Mouse (Mus musculus) midbrain, embryonic 11.5 days (tissue): Measurements from ENCODE around the gene St6galnac3. TPM values are rescaled to one million over a fixed set of nuclear protein-coding genes. Genes with fewer than 3 reads are reported as not detected.

Experiments used
- ATAC-seq: fragments of 200-750 bp; cut with Nextera tagmentation; 2 replicates; pipeline ENCODE4 v1.8.0; 2017; ENCODE audit warnings: moderate TSS enrichment, moderate library complexity; ENCODE audit not compliant: low FRiP score
- DNase-seq: peaks from one replicate; pipeline ENCODE4 v3.0.0; 2015; ENCODE audit warnings: low spot score; ENCODE audit errors: missing footprints
- H3K27ac ChIP-seq: fragments of 300-500 bp; sonication (generic); 2 replicates; pipeline ENCODE4 v1.5.1; 2014; ENCODE audit warnings: low read depth, low read length
- H3K27me3 ChIP-seq: fragments of 300-500 bp; sonication (generic); 2 replicates; pipeline ENCODE4 v1.6.1; 2014; ENCODE audit warnings: mild to moderate bottlenecking, low read length, moderate library complexity, mixed read lengths; ENCODE audit not compliant: control insufficient read depth, insufficient read depth
- H3K36me3 ChIP-seq: fragments of 300-500 bp; sonication (generic); 2 replicates; pipeline ENCODE4 v1.6.1; 2014; ENCODE audit warnings: mild to moderate bottlenecking, low read length, moderate library complexity, mixed read lengths; ENCODE audit not compliant: control insufficient read depth, insufficient read depth
- H3K4me1 ChIP-seq: fragments of 300-500 bp; sonication (generic); 2 replicates; pipeline ENCODE4 v1.6.1; 2014; ENCODE audit warnings: low read length; ENCODE audit not compliant: control insufficient read depth, insufficient read depth
- H3K4me2 ChIP-seq: fragments of 300-500 bp; sonication (generic); 2 replicates; pipeline ENCODE4 v1.6.1; 2014; ENCODE audit warnings: mild to moderate bottlenecking, moderate library complexity
- H3K4me3 ChIP-seq: fragments of 300-500 bp; sonication (generic); 2 replicates; pipeline ENCODE4 v1.5.1; 2014; ENCODE audit warnings: low read depth, low read length
- H3K9ac ChIP-seq: fragments of 300-500 bp; sonication (generic); 2 replicates; pipeline ENCODE4 v1.6.1; 2014; ENCODE audit warnings: low read length
- H3K9me3 ChIP-seq: fragments of 300-500 bp; sonication (generic); 2 replicates; pipeline ENCODE4 v1.6.1; 2016; ENCODE audit warnings: low read length; ENCODE audit not compliant: control insufficient read depth
- WGBS: fragments of 180-500 bp; shearing (Covaris S2); extraction: QIAGEN DNeasy Blood & Tissue Kit; methylation state at CpG from one replicate; pipeline ENCODE4 v1.1.7; 2014; 5-methylcytosine and 5-hydroxymethylcytosine counted together
- polyA plus RNA-seq: library from polyadenylated mRNA; unstranded; fragments of >200 nt; fragmentation: Nextera tagmentation; extraction: Ambion mirVana; gene quantifications from 2 replicates; pipeline ENCODE4 v1.2.1, GENCODE M21; 2014

Gene St6galnac3
- polyA plus RNA-seq, 1 experiment from 2014 or later, result 35.7 TPM

- no peaks in the 10 kb centered on the region for H3K9me3 ChIP-seq
- H3K36me3 ChIP-seq, result no peaks in the 10 kb centered on the region
- no peak for ATAC-seq
- WGBS, result 92% methylated on average over 12 of the region's 12 CpGs
- no peaks in the 10 kb centered on the region for H3K27me3 ChIP-seq
- DNase-seq, result peak; percentile 72
- no peak overlapping the region for H3K9ac ChIP-seq
- no peak overlapping the region for H3K4me3 ChIP-seq
- H3K4me1 ChIP-seq, result no peaks in the 10 kb centered on the region
- no peak overlapping the region for H3K27ac ChIP-seq
- H3K4me2 ChIP-seq, result no peak overlapping the region
Measured at GRCm38 (mm10) chr3:153200801-153201200, 524.2 kb downstream of the St6galnac3 start.

- Histone ChIP-seq H3K4me2 (no peak overlapping the region), H3K4me1 (no peaks in the 10 kb centered on the region), H3K27me3 (no peaks in the 10 kb centered on the region), H3K9ac (no peak overlapping the region), H3K4me3 (no peak overlapping the region), H3K27ac (no peak overlapping the region), H3K36me3 (no peaks in the 10 kb centered on the region), H3K9me3 (no peaks in the 10 kb centered on the region)
- DNase-seq, result peak; percentile 72
- no peak for ATAC-seq
- 95% methylated on average over 11 of the region's 11 CpGs for WGBS
Measured at GRCm38 (mm10) chr3:153200076-153200475, 524.9 kb downstream of the St6galnac3 start.

- no peak for DNase-seq
- Histone ChIP-seq H3K27ac (no peak overlapping the region), H3K36me3 (no peaks in the 10 kb centered on the region), H3K4me1 (no peaks in the 10 kb centered on the region), H3K4me2 (no peak overlapping the region), H3K27me3 (no peaks in the 10 kb centered on the region), H3K9ac (no peak overlapping the region), H3K9me3 (no peaks in the 10 kb centered on the region), H3K4me3 (no peak overlapping the region)
- no peak for ATAC-seq
- WGBS, result 84% methylated on average over 8 of the region's 8 CpGs
Measured at GRCm38 (mm10) chr3:153199251-153199650, 525.7 kb downstream of the St6galnac3 start.

- Histone ChIP-seq H3K9me3 (no peaks in the 10 kb centered on the region), H3K9ac (no peak overlapping the region), H3K4me2 (no peak overlapping the region), H3K4me1 (no peaks in the 10 kb centered on the region), H3K27me3 (no peaks in the 10 kb centered on the region), H3K4me3 (no peak overlapping the region), H3K36me3 (no peaks in the 10 kb centered on the region), H3K27ac (no peak overlapping the region)
- DNase-seq (no peak), ATAC-seq (no peak)
- WGBS, result 81% methylated on average over 4 of the region's 4 CpGs
Measured at GRCm38 (mm10) chr3:153198514-153198913, 526.5 kb downstream of the St6galnac3 start.

- WGBS, result 83% methylated on average over 7 of the region's 7 CpGs
Measured at GRCm38 (mm10) chr3:153193025-153193424, 531.9 kb downstream of the St6galnac3 start.

GRCm38 (mm10) chr3:153190742-153191141, 534.2 kb downstream of the St6galnac3 start:
- ATAC-seq (no peak), DNase-seq (no peak)
- no peak overlapping the region for H3K27ac ChIP-seq
- H3K4me3 ChIP-seq, result no peak overlapping the region
- no peaks in the 10 kb centered on the region for H3K4me1 ChIP-seq
- H3K27me3 ChIP-seq, result no peaks in the 10 kb centered on the region
- H3K36me3 ChIP-seq, result no peaks in the 10 kb centered on the region
- H3K9me3 ChIP-seq, result no peaks in the 10 kb centered on the region
- no peak overlapping the region for H3K9ac ChIP-seq
- WGBS, result 84% methylated on average over 2 of the region's 2 CpGs
- H3K4me2 ChIP-seq, result no peak overlapping the region

More at GRCm38 (mm10) chr3:153193025-153193424, 531.9 kb downstream of the St6galnac3 start:
- no peaks in the 10 kb centered on the region for H3K4me1 ChIP-seq
- ATAC-seq (no peak), DNase-seq (no peak)
- H3K27me3 ChIP-seq, result no peaks in the 10 kb centered on the region
- H3K4me3 ChIP-seq, result no peak overlapping the region
- H3K9ac ChIP-seq, result no peak overlapping the region
- no peaks in the 10 kb centered on the region for H3K36me3 ChIP-seq
- H3K27ac ChIP-seq, result no peak overlapping the region
- no peak overlapping the region for H3K4me2 ChIP-seq
- H3K9me3 ChIP-seq, result no peaks in the 10 kb centered on the region

GRCm38 (mm10) chr3:153189685-153190467, 535.1 kb downstream of the St6galnac3 start:
- Histone ChIP-seq H3K4me1 (no peaks in the 10 kb centered on the region), H3K27ac (no peak overlapping the region), H3K9ac (no peak overlapping the region), H3K4me2 (no peak overlapping the region), H3K36me3 (no peaks in the 10 kb centered on the region), H3K4me3 (no peak overlapping the region), H3K27me3 (no peaks in the 10 kb centered on the region), H3K9me3 (no peaks in the 10 kb centered on the region)
- no peak for ATAC-seq
- WGBS, result 87% methylated on average over 6 of the region's 6 CpGs
- DNase-seq, result no peak

- Histone ChIP-seq H3K4me2 (no peak overlapping the region), H3K27ac (no peak overlapping the region), H3K4me1 (no peaks in the 10 kb centered on the region), H3K4me3 (no peak overlapping the region), H3K9ac (no peak overlapping the region), H3K9me3 (no peaks in the 10 kb centered on the region), H3K27me3 (no peaks in the 10 kb centered on the region), H3K36me3 (no peaks in the 10 kb centered on the region)
- DNase-seq (no peak), ATAC-seq (no peak)
- WGBS, result 86% methylated on average over 2 of the region's 2 CpGs
Measured at GRCm38 (mm10) chr3:153188224-153188623, 536.8 kb downstream of the St6galnac3 start.

- Histone ChIP-seq H3K27ac (no peak overlapping the region), H3K9me3 (no peaks in the 10 kb centered on the region), H3K36me3 (no peaks in the 10 kb centered on the region), H3K27me3 (no peaks in the 10 kb centered on the region), H3K9ac (no peak overlapping the region), H3K4me3 (no peak overlapping the region), H3K4me2 (no peak overlapping the region), H3K4me1 (no peaks in the 10 kb centered on the region; the same call in 1 of the 2 replicates)
- DNase-seq (no peak), ATAC-seq (no peak)
- WGBS, result 81% methylated on average over 3 of the region's 3 CpGs
Measured at GRCm38 (mm10) chr3:153185117-153185516, 539.9 kb downstream of the St6galnac3 start.
